Mouse (Mus musculus) duodenum, adult 2 months (tissue): ENCODE data around the gene Igsf21. TPM values are rescaled to one million over a fixed set of nuclear protein-coding genes. Genes with fewer than 3 reads are reported as not detected.

Experiments used
- polyA plus RNA-seq: library from polyadenylated mRNA; depleted of rRNA; stranded (reverse); fragments of >200 nt; gene quantifications from 2 replicates; pipeline ENCODE4 v1.2.3, GENCODE M21; 2012; ENCODE audit warnings: low replicate concordance; rRNA removed

Gene Igsf21
- 0.56 and 1.1 TPM in 2 replicates for polyA plus RNA-seq

GRCm38 (mm10) chr4:140246180-140247005 lies at the start of gene Igsf21:
Igsf21 (minus strand) TSS chr4:140246784.

